Mouse (Mus musculus) liver, adult 2 months (tissue): ENCODE measurements around the gene Galns.

Experiments
- CTCF ChIP-seq: fragments of 200-500 bp; IDR thresholded peaks from 2 replicates; pipeline ENCODE4 v1.5.1; 2011; ENCODE audit warnings: low read depth, low read length, control low read depth
- POLR2A ChIP-seq: fragments of 200-500 bp; IDR thresholded peaks from 2 replicates; pipeline ENCODE4 v1.6.1; 2011; ENCODE audit warnings: low read length, control low read depth; ENCODE audit not compliant: insufficient read depth; ENCODE audit errors: extremely low read depth

DNA sequence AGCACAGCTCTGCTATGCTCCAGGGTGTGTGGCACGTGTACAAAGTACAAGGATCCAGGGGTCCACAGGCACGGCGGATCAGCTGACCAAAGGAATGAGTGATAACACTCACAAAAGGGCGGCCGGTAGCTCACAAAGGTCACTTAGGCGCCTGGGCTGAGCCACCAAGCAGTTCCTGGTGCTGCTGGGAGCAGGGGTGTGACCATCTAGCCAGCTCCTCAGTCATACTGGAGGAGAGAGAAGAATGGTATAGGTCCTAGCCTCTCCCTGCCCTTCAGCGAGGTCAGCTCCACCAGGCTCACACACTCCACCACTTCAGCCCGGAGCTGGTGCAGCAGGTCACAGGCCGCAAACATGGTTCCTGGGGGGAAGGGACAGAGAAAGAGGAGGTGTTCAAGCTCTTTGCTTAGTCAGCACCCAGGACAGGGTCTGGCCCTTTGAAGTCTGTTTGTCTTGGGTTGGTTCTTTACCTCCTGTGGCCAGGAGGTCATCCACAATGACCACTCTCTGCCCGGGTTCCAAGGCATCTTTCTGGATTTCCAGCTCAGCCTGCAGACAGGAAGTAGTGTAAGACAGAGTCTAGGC, 36.5 kb downstream of the Galns start:
- TF ChIP-seq CTCF: no peak
- no peak for TF ChIP-seq POLR2A
